Mouse (Mus musculus): ENCODE data around the gene Nudt16. TPM values are rescaled to one million over a fixed set of nuclear protein-coding genes. Genes with fewer than 3 reads are reported as not detected.
"Not testable (repeated sequence)": the region's sequence is repeated elsewhere in the genome, so short reads cannot be mapped to it uniquely, and the experiment has no call there.

The Nudt16 gene
- 10 to 100 TPM; 16.4 to 18.0 TPM for total RNA-seq (2021)

DNA sequence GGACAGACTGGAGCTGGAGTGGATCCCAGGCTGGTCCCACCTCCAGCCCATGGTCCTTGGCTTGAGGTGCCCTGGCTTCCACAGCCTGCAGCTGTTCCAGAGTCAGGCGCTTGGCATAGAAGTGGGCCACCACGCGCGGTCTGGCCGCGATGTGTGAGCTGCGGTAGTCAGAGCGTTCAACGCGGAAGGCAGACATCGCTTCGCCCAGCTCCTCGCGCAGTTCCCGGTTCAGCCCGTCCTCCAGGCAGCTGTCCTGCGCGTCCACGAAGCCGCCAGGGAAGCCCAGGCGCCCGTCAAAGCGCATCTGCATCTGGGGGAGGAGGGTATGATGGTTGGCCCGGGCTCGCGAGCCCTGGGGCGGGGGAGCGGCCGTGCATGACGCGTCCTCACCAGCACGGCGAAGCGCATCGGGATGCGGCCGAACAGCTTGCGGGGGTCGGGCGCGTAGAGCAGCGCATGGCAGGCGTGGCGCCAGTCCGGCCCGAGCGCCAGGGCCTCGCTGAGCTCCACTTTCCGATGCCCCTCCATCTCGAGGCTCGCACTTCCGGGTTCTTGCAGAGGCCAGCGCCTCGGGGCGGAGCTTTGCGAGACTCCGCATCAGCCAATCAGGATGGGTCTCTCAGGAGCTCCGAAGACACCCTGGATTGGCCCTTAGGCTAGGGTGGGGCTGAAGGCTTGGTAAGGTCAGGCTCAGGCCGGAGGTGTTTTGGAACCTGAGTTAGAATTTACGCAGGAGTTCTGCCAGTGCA is at the start of gene Nudt16:
TSS of gene Nudt16 (minus strand) at position 572 of the 749 bp plus-strand sequence.
- intact Hi-C loops (cut with DNase I): no loop called here
- peak; percentile 78 to 94 for DNase-seq (ENCODE audit: extremely low spot score in 1 of 2, low spot score in 2 of 2)

DNA sequence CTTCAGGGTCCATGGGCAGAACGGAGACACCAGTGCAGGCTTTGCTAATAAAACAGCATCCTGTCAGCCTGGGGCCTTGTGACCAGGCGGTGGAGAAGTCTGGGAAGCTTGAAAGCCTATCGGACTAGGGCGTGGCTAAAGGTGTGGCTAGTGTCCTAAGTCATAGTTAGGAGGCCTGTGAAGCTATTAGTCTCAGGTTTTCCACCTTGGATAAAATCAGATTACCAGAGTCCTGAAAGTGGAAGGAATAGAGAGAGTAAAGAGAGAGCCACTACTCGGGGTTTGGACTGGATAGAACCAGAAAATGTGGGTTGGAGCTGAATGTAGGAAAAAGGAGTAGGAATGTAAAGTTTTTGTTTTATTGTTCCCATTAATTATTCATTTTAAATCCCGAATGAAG is 13.4 kb upstream of the Nudt16 start, which contains the start of gene 1700080E11Rik:
TSS of gene 1700080E11Rik (minus strand) at position 101 of the 400 bp plus-strand sequence.
- DNase-seq (ENCODE audit: extremely low spot score in 1 of 2, low spot score in 2 of 2): no peak
- intact Hi-C loops (cut with DNase I): no loop called here

- DNase-seq (ENCODE audit: extremely low spot score in 1 of 2, low spot score in 2 of 2): no peak
- intact Hi-C loops (cut with DNase I): no loop called here
Measured at GRCm38 (mm10) chr9:105139204-105139603, 7.6 kb upstream of the Nudt16 start.

DNA sequence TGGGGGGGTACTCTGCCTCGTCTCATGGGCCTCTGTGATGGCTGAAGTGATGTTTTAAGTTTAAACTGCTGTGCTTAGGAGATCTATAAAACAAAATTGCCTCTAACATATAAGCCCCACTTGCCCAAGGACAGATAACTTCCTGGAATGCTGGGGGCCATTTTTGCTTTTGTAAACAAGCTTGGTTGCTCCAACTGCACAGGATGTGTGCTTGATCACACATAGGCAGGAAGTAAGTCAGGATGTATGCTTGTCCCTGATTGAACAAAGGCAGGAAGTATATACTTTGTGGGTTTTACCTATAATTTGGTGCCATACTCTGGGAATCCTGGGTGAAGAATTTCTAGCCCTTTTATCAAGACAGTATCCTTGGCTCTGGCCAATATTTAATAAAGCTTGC is 4.8 kb upstream of the Nudt16 start:
- intact Hi-C loops (cut with DNase I): no loop called here
- DNase-seq (ENCODE audit: extremely low spot score in 1 of 2, low spot score in 2 of 2): no peak

- intact Hi-C loops (cut with DNase I): no loop called here
Measured at GRCm38 (mm10) chr9:105134536-105134935, 2.9 kb upstream of the Nudt16 start.

GRCm38 (mm10) chr9:105132002-105132367 is 361 bp upstream of the Nudt16 start:
- intact Hi-C loops (cut with DNase I): no loop called here
- DNase-seq (ENCODE audit: extremely low spot score in 1 of 2, low spot score in 2 of 2): no peak

More at GRCm38 (mm10) chr9:105134536-105134935, 2.9 kb upstream of the Nudt16 start:
- DNase-seq (ENCODE audit: extremely low spot score in 1 of 2, low spot score in 2 of 2): no peak

GRCm38 (mm10) chr9:105130331-105130730 is 1.3 kb downstream of the Nudt16 start:
- intact Hi-C loops (cut with DNase I): no loop called here
- DNase-seq (ENCODE audit: extremely low spot score in 1 of 2, low spot score in 2 of 2): no peak

DNA sequence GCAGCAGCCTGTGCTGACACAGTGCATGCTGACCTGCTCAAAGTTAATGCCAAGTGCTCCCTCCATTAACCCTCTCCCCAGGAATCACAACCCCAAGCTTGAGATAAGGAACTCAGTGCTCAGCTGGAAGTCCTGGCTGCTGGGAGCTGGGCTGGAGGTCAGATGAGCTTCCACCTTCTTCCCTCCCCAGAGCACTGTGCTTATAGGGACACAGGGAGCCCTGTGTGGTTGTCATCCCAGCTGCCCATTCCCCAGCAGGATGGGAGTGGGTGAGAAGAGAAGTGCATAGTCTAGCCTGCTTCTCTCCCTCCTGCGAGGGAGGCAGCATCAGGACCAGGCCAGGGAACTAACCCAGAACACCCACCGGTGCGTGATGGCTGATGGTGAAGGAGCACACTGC is 6.4 kb downstream of the Nudt16 start:
- intact Hi-C loops (cut with DNase I); DNase-seq (ENCODE audit: extremely low spot score in 1 of 2, low spot score in 2 of 2): not testable (repeated sequence)

GRCm38 (mm10) chr9:105103893-105104292 is 27.7 kb downstream of the Nudt16 start:
- intact Hi-C loops (cut with DNase I): no loop called here
- no peak for DNase-seq (ENCODE audit: extremely low spot score in 1 of 2, low spot score in 2 of 2)

GRCm38 (mm10) chr9:105101911-105102310 is 29.7 kb downstream of the Nudt16 start:
- intact Hi-C loops (cut with DNase I): no loop called here
- DNase-seq (ENCODE audit: extremely low spot score in 1 of 2, low spot score in 2 of 2): peak; percentile 23 to 49

- no peak for DNase-seq (ENCODE audit: extremely low spot score in 1 of 2, low spot score in 2 of 2)
- intact Hi-C loops (cut with DNase I): no loop called here
Measured at GRCm38 (mm10) chr9:105100807-105101570, 30.6 kb downstream of the Nudt16 start.

DNA sequence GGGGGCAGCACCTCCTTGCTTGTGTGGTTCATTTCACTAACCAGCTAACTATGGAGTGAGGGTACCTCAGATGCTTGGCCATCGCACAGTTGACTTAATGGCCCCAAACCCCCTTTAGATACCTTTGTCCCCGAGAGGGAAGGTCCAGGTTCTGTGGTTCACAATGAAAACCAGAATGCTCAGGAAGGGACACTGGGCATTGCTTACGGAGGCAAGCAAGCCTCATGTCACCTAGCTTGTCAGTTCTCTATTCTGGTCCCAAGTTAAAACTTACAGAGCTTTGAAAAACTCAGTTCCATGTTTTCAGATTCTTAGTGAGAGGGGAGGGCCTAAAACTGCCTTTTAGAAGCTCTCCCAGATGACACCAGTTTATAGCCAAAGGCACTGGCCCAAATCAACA is 51.4 kb downstream of the Nudt16 start:
- no peak for DNase-seq (ENCODE audit: extremely low spot score in 1 of 2, low spot score in 2 of 2)
- intact Hi-C loops (cut with DNase I): no loop called here

Other genes starting within 250 kb of the Nudt16 start
- gene Mrpl3, start 78.6 kb downstream of the Nudt16 start, total RNA-seq (2021): 10 to 100 TPM; 81.6 to 83.4 TPM
- not detected for gene 1700080E11Rik, start 13.3 kb upstream of the Nudt16 start, total RNA-seq (2021)